Mouse (Mus musculus) layer of hippocampus, adult 2 months (tissue): ENCODE results near the gene Pclo. TPM values are rescaled to one million over a fixed set of nuclear protein-coding genes. Genes with fewer than 3 reads are reported as not detected.
"Not testable (repeated sequence)": the region's sequence is repeated elsewhere in the genome, so short reads cannot be mapped to it uniquely, and the experiment has no call there.

Experiments
- DNase-seq, 2 experiments: peaks; one replicate each; pipeline ENCODE4 v3.0.0; 2022; ENCODE audit warnings: low spot score in 2 of 2
- H3K27ac ChIP-seq: fragments of 200-600 bp; 2 replicates; pipeline ENCODE4 v1.8.1; 2022
- H3K4me3 ChIP-seq: fragments of 200-600 bp; 2 replicates; pipeline ENCODE4 v1.8.1; 2022; ENCODE audit warnings: mild to moderate bottlenecking
- CTCF ChIP-seq: fragments of 200-600 bp; conservative IDR thresholded peaks from 2 replicates; pipeline ENCODE4 v1.8.1; 2022; ENCODE audit warnings: antibody characterized with exemption, mild to moderate bottlenecking, moderate library complexity
- total RNA-seq, 2 experiments: library from RNA; stranded (reverse); gene quantifications; 2 replicates each; pipeline ENCODE4 v1.2.3; 2021

Pclo gene
- total RNA-seq, 2 experiments from 2014 or later = 122 to 143 TPM

GRCm38 (mm10) chr5:14903539-14903938 is 388.8 kb downstream of the Pclo start:
- H3K4me3 ChIP-seq, H3K27ac ChIP-seq, DNase-seq: not testable (repeated sequence)
- TF ChIP-seq CTCF = peak; percentile 64
